Mouse (Mus musculus): Measurements from ENCODE around the gene Tmed1. TPM values are rescaled to one million over a fixed set of nuclear protein-coding genes. Genes with fewer than 3 reads are reported as not detected.
"Not testable (repeated sequence)": the region's sequence is repeated elsewhere in the genome, so short reads cannot be mapped to it uniquely, and the experiment has no call there.

Gene Tmed1
- total and polyA plus RNA-seq, 3 experiments = 22.6 to 36.6 (median 36.4) TPM

- DNase-seq = peak; percentile 36
These were observed 16.0 kb upstream of the Tmed1 start, which contains the start of gene AB124611 for GRCm38 (mm10) chr9:21525937-21526633. Gene AB124611, plus strand, starts transcription at chr9:21526176.

- no peak for DNase-seq
These were observed 15.3 kb upstream of the Tmed1 start for GRCm38 (mm10) chr9:21525142-21525936.

- not testable (repeated sequence) for DNase-seq
These were observed 8.6 kb upstream of the Tmed1 start for GRCm38 (mm10) chr9:21518690-21519089.

- no peak for DNase-seq
These were observed 8.0 kb upstream of the Tmed1 start for GRCm38 (mm10) chr9:21517947-21518495.

GRCm38 (mm10) chr9:21513466-21513865 lies 3.4 kb upstream of the Tmed1 start:
- DNase-seq = no peak

GRCm38 (mm10) chr9:21511052-21511451 lies 1.0 kb upstream of the Tmed1 start:
- no peak for DNase-seq

- no peak for DNase-seq
These were observed 600 bp upstream of the Tmed1 start for GRCm38 (mm10) chr9:21510689-21511015.

GRCm38 (mm10) chr9:21508871-21509404 lies 1.1 kb downstream of the Tmed1 start:
- DNase-seq = no peak

- DNase-seq = no peak
These were observed 2.2 kb downstream of the Tmed1 start for GRCm38 (mm10) chr9:21507753-21508430.

GRCm38 (mm10) chr9:21505767-21506166 lies 4.3 kb downstream of the Tmed1 start:
- no peak for DNase-seq

GRCm38 (mm10) chr9:21503352-21503751 lies 6.7 kb downstream of the Tmed1 start:
- DNase-seq = no peak

- DNase-seq = no peak
These were observed 11.7 kb downstream of the Tmed1 start for GRCm38 (mm10) chr9:21498284-21498902.

- DNase-seq = no peak
These were observed 12.4 kb downstream of the Tmed1 start for GRCm38 (mm10) chr9:21497664-21498063.

GRCm38 (mm10) chr9:21497050-21497542 lies 13.0 kb downstream of the Tmed1 start:
- no peak for DNase-seq

- DNase-seq = peak; percentile 66
These were observed 13.6 kb downstream of the Tmed1 start for GRCm38 (mm10) chr9:21496308-21497049.

- peak; percentile 59 for DNase-seq
These were observed 15.3 kb downstream of the Tmed1 start for GRCm38 (mm10) chr9:21494726-21495125.

- DNase-seq = no peak
These were observed 16.1 kb downstream of the Tmed1 start for GRCm38 (mm10) chr9:21493907-21494306.

GRCm38 (mm10) chr9:21490696-21491095 lies 19.4 kb downstream of the Tmed1 start:
- DNase-seq = no peak

GRCm38 (mm10) chr9:21488246-21488645 lies 21.8 kb downstream of the Tmed1 start:
- DNase-seq = not testable (repeated sequence)

- DNase-seq = no peak
These were observed 26.0 kb downstream of the Tmed1 start for GRCm38 (mm10) chr9:21484065-21484464.

- DNase-seq = no peak
These were observed 32.3 kb downstream of the Tmed1 start for GRCm38 (mm10) chr9:21477707-21478106.
